Mouse (Mus musculus): ENCODE data around the gene Snrnp25.

DNA sequence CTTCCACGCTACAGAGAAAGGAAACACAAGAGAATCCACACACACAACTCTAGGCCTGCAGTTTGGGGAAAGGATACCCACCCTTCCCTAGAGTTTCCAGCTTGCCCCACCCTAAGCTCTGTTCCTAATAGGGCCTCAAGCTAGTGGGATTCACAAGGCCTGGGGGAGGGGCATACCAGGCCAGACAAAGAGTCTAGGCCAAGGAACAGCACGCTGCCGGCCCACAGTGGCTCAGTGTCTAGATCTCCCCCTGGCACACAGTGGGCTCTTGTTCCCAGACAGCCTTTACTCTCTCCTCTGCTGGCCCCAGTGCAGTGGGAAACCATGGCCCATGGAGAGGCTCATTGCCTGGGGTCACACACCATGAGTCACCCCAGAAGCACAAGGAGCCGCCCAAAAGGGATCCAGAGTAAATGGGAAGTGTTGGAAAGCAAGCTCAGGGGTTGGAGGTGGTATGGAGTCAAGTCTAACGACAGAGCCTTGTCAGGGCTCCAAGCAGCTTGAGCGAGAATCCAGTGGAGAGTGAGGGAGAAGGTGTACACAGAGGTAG is 13.4 kb downstream of the Snrnp25 start:
- no peak for TF ChIP-seq GATA1 (IDR thresholded peaks at IDR 0.05; ENCODE audit: borderline replicate concordance, low read length)
- no peak for TF ChIP-seq FLI1 (IDR thresholded peaks at IDR 0.05; ENCODE audit: low read length)

Data from megakaryocyte, embryonic 14.5 days (primary cell).